Mouse (Mus musculus) left cerebral cortex, postnatal 4 days (tissue): ENCODE results near the gene Gucy2d. TPM values are rescaled to one million over a fixed set of nuclear protein-coding genes. Genes with fewer than 3 reads are reported as not detected.

Experiments
- DNase-seq: peaks from one replicate; pipeline ENCODE4 v3.0.0-alpha.2; 2022
- intact Hi-C: fragments of 180-260 bp; cut with DNase I; formaldehyde crosslinking; loops from one replicate; pipeline ENCODE4 v1.15.1; 2025
- total RNA-seq, 2 experiments: library from RNA; stranded (reverse); gene quantifications; 2 replicates each; pipeline ENCODE4 v1.2.3; 2021

The Gucy2d gene
- total RNA-seq, 2 experiments from 2014 or later, result 0.24 TPM; not detected in 1

DNA sequence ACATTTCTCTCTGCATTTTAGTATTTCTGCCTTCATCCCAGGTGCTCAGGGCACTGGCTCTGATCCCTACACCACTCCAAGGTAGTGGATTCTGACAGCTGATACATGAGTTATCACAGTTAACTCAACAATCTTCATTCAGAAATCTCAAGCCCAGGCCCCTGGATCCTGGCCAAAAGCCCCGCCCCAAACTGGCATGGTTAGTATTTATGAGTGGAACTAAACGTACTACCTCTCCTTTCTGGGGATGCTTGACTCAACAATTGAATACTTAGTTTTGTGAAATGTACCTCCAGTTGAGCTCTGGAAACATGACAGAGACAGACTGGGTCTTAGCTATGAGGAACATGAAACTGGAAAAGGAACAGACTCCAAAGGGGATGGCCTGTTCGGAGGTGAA is 6.7 kb downstream of the Gucy2d start:
- intact Hi-C loops, result no loop called here
- DNase-seq, result no peak

DNA sequence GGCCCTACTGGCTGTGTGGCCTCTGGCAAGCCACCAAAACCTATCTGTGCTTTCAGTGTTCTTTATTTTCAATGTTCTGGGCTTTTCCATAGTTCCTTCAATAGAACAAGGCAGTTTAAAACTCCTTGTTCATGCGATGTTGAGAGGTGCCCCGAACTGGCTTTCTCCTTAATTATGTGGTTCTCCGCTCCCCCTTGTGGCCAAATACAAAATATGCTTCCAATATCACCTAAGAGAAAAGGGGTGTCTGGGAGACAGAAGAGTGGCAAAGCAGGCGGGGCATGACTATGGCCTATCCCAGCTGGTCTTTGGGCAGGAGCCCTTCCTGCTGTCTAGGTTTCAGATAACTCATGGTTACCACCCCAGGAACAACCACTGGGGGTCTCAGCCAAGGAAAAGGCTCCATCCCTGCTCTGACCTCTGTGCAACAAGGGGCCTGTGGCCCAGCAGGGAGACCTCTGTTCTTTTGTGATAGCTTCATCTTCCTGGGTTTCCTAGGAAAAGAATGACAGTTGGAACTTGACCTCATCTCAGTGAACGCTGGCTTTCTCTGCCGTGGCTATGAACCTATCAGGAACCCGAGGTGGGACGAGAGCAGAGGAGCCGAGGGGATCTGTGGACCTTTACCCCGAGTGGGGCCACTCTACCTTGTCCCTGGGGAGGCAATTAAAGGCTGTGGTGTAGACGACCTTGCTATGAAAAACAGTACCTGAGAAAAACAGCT is 7.5 kb downstream of the Gucy2d start:
- intact Hi-C loops, result no loop called here
- no peak for DNase-seq

DNA sequence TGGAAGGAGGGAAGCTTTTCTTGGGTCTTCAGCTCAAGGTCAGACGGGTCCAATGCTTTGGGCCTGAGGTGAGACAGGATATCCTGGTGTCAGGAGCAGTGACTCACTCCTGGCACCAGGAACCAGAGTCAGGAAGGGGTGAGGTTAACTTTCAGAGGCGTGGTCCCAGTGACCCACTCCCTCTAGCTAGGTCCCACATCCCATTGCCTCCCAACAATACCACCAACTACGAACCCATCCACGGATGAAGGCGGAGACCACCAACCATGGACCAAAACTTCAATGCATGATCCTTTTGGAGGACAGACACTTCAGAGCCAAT is 8.1 kb downstream of the Gucy2d start:
- intact Hi-C loops, result no loop called here
- DNase-seq, result no peak

DNA sequence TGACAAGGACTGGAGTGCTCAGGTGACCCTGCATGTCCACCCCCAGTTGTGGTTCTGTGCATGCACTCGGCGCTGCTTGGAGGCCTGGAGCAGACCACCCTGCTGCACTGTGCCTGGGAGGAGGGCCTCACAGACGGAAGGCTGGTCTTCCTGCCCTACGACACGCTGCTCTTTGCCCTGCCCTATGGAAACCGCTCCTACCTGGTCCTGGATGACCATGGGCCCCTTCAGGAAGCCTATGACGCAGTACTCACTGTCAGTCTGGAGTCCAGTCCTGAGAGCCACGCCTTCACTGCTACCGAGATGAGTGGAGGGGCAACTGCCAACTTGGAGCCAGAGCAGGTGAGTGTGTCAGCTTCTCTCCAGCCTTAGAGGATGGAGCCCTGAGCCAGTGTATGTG is 9.5 kb downstream of the Gucy2d start:
- DNase-seq, result no peak
- intact Hi-C loops, result no loop called here

GRCm38 (mm10) chr7:98454397-98455120 is 14.3 kb downstream of the Gucy2d start:
- intact Hi-C loops, result no loop called here
- DNase-seq, result no peak

- no peak for DNase-seq
- intact Hi-C loops, result no loop called here
These were observed 20.1 kb downstream of the Gucy2d start for GRCm38 (mm10) chr7:98460319-98460718.

GRCm38 (mm10) chr7:98469089-98469488 is 28.9 kb downstream of the Gucy2d start:
- intact Hi-C loops, result no loop called here
- no peak for DNase-seq

DNA sequence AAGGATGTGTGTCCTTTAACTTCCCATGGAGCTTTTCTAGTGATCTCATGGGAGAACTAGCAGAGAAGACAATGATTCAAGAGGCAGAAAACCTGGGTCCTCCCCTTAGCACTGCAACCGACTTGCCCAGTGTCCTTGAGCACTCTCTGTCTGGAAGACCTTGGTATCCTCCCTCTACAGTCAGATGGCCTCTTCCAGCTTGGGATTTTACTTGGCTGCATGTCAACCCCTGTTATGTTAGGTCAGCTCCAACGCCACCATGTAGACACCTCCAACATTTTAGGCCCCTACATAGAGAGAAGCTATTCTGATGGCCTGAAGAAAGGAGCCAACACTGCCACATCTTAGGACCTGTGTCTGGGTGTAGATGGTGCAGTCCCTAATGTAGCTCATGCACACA is 32.3 kb downstream of the Gucy2d start:
- intact Hi-C loops, result no loop called here
- no peak for DNase-seq

- intact Hi-C loops, result no loop called here
- no peak for DNase-seq
These were observed 34.3 kb downstream of the Gucy2d start for GRCm38 (mm10) chr7:98474558-98474957.

GRCm38 (mm10) chr7:98477153-98477552 is 36.9 kb downstream of the Gucy2d start:
- DNase-seq, result peak; percentile 69
- intact Hi-C loops, result no loop called here

DNA sequence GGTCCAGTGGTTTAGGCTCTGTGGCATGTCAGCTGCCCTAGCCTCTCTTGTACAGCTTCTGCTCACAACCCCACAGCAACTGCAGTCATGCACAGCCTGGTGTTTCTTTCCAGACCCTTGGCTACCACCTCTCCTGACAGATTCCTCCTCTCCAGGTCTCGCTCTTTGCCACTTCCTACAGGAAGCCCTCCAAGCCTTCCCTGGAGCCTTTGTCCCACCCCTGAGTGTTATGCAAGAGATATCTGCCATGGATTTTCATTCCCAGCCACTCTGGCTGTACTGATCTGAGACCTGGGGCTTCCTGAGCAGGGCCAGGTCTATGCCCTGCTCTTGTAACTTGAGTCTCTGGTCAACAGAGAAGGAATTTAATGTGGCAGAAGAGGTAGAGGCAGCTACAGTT is 40.3 kb downstream of the Gucy2d start:
- intact Hi-C loops, result loop anchor here (5.0 to 10.0 kb wide), 4 partner anchors 107 to 594 kb away; partner anchors contain the start of gene Wnt11
- no peak for DNase-seq

DNA sequence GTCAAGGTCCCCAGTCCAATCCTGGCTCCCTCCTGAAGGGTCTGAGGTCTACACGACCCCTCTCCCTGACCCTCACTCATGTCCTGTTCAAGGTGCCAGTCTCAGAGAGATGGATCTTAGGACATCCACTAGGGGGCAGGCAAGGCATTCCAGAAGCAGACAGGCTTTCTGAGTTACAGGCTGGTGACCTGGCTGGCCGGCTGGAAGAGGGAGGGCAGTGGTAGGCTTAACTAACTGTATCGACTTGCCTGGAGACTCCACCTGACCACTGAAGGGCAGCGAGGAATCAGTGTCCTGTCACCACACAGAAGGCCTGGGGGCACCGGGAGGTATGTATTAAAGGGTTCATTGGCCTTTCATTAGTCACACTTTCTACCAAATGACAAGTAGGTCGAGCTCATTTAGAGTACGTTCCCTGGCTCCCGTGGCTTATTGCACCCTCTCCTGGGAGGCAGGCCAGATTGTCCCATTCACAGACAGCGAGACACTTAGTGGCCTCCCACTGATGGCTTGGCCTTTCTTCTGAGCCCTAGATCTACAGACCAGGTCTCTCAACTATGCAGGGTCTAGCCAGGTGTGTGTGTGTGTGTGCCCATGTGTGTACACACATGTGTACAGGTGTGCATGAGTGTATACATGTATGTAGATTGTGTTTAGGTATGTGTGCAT is 41.0 kb downstream of the Gucy2d start:
- intact Hi-C loops, result loop anchor here (5.0 to 10.0 kb wide), 4 partner anchors 106 to 594 kb away; partner anchors contain the start of gene Wnt11

GRCm38 (mm10) chr7:98481861-98482260 is 41.6 kb downstream of the Gucy2d start:
- intact Hi-C loops, result loop anchor here (5.0 to 10.0 kb wide), 4 partner anchors 105 to 593 kb away; partner anchors contain the start of gene Wnt11
- no peak for DNase-seq

More for the DNA sequence above, 41.0 kb downstream of the Gucy2d start:
- peak; percentile 88 for DNase-seq

DNA sequence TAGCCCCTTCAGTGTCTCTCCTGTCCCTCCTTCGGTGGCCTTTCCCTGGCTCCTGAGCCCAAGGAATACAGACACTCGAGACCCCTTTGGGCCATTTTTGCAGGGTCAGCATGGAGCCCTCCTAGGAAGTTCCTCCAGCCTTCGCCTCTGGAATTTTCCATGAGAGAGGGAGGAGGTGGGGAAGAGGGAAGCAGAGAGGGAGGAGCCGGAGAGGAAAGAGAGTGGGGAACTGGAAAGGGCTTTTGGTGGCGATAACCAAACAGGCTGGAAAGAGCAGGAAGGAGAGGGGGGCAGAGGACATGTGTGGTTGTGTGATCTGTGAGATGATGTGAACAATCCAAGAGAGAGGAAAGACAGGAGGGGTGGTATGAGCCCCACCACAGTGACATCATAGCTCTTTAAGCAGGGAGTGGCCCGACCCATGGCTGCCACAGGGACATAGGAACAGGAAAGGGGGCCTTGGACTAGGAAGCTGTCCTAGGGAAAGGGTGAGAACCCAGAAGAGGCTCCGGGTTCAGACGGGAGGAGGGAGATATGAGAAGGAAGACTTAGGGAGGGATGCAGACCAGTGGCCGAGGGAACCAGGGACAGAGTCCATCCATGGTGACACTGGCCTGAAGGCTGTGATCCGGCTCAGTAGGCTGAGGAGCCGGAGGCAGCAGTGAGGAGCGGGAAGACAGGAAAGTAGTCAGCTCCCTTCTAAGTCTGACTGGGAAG is 42.5 kb downstream of the Gucy2d start:
- DNase-seq, result no peak
- intact Hi-C loops, result loop anchor here (5.0 to 10.0 kb wide), 4 partner anchors 105 to 592 kb away; partner anchors contain the start of gene Wnt11

DNA sequence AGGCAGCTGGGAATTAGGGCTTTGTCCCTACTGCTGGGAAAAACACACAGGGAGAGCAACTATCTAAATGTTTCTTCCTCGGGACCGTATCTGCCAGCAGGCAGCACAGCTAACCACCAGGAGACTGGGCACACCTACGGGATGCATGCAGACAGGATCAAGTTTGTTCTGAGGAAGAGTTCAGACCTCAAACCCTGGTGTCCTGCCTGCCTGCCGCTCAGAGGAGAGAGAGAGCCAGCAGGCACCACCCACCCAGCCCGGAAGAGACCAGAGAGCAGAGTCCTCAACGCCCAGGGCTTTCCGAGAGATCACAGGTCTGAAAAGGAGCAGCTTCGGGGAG is 43.0 kb downstream of the Gucy2d start:
- intact Hi-C loops, result loop anchor here (5.0 to 10.0 kb wide), 4 partner anchors 104 to 592 kb away; partner anchors contain the start of gene Wnt11
- DNase-seq, result no peak

- intact Hi-C loops, result loop anchor here (5.0 to 10.0 kb wide), 4 partner anchors 102 to 590 kb away; partner anchors contain the start of gene Wnt11
- no peak for DNase-seq
These were observed 44.7 kb downstream of the Gucy2d start for GRCm38 (mm10) chr7:98484878-98485277.

DNA sequence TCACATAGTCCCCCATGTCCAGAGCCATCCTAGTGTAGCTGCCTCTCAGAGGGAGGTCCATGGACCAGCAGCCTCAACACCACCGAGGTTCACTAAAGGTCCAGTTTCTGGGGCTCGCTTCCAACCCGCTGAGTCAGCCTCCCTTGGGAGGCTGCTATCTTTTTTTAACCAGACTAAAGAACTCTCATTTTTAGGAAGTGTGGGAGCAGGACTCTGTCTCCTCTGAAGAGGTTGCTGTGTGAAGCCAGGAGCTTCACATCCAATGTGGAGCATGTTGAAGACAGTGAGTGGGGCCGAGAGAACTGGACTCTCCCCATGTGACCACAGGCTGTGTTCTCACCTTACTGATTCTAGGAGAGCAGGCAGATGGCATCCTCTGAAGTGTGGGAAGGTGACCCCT is 45.3 kb downstream of the Gucy2d start:
- no peak for DNase-seq
- intact Hi-C loops, result loop anchor here (10.0 kb wide), 1 partner anchor 589 kb away; no protein-coding TSS in a partner anchor

DNA sequence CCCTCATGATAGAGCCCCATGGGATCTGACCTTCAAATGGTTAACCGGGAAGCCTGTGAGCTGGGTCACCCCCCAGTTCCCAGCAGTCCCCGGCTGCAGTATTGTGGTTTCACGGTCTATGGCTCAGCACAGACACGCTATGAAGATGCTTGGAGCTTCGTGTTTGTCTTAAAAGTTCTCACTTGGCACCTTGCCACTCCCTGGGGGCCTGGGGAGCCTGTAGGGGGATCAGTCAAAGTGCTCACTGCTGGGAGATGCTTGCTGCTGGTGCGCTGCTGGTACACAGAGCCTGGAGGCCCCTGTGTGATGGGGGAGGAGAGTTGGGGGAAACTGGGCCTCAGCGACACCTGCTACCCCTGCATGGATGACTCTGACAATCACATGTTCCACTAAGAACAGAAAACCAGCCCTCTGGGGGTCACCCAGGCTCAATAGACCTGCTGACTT is 46.3 kb downstream of the Gucy2d start:
- intact Hi-C loops, result loop anchor here (10.0 kb wide), 1 partner anchor 588 kb away; no protein-coding TSS in a partner anchor
- no peak for DNase-seq

DNA sequence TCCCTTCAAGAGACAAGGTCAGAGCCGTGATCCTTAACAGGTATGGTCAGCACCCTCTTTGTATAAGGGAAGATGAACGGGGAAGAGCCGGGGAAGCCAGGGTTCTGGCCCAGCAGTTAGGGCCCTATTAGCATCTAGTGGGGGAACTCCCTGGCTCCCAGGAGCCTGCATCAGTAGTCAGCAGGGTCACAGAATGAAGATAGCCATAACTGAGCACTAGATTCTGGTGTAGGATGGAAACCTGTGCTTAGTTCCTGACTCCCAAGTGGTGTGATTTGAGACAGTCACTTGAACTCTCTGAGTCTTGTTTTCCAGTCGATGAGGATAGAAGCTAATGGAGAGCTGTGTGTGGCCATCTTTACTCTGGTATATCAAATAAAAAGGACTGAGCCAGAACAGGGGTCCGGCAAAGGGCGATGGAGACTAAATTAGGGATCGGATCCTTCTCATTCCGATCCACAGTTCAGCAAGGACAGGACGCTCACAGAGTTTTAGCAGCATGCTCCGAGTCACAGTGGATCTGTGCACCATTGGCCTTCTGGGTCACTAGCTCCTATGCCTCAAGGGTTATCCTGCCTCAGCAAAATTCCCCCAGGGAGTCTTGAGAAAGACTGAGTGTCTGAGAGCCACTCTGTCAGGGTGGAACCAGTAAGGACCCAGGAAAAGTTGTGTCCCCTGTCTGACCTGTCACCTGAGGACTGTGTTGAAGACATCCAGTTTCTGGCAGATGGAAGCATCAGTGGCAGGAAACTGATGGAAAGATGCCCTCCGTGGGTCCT is 47.2 kb downstream of the Gucy2d start:
- intact Hi-C loops, result loop anchor here (10.0 kb wide), 1 partner anchor 587 kb away; no protein-coding TSS in a partner anchor
- no peak for DNase-seq
